Mouse (Mus musculus): ENCODE results near the gene Tmcc1. TPM values are rescaled to one million over a fixed set of nuclear protein-coding genes. Genes with fewer than 3 reads are reported as not detected.
"Not testable (repeated sequence)": the region's sequence is repeated elsewhere in the genome, so short reads cannot be mapped to it uniquely, and the experiment has no call there.

Gene Tmcc1
- polyA plus RNA-seq, 1 experiment from 2014 or later: 21.0 TPM

- H3K4me2 ChIP-seq (ENCODE audit: low read depth, low read length, severe bottlenecking): no peak overlapping the region
- H3K27ac ChIP-seq (ENCODE audit: low read depth, low read length): no peak overlapping the region
- 72% methylated on average over 3 of the region's 3 CpGs for WGBS
- DNase-seq (ENCODE audit: low spot score) (no peak), ATAC-seq (replicated peaks; ENCODE audit: low FRiP score) (no peak)
- no peaks in the 10 kb centered on the region for H3K9me3 ChIP-seq (ENCODE audit: control insufficient read depth, low read length)
- no peak overlapping the region for H3K4me3 ChIP-seq (ENCODE audit: low read depth, low read length)
- H3K27me3 ChIP-seq (ENCODE audit: control insufficient read depth, insufficient read depth, low read length): no peaks in the 10 kb centered on the region
- no peak overlapping the region for H3K9ac ChIP-seq (ENCODE audit: low read length)
- no peaks in the 10 kb centered on the region for H3K36me3 ChIP-seq (ENCODE audit: control insufficient read depth, insufficient read depth, low read length)
- no peaks in the 10 kb centered on the region for H3K4me1 ChIP-seq (replicated peaks; ENCODE audit: control insufficient read depth, insufficient read depth, low read length)
Measured at GRCm38 (mm10) chr6:116077608-116078007, 115.7 kb downstream of the Tmcc1 start.

GRCm38 (mm10) chr6:116074892-116075291 is 118.4 kb downstream of the Tmcc1 start:
- Histone ChIP-seq H3K4me2 (ENCODE audit: low read depth, low read length, severe bottlenecking) (no peak overlapping the region), H3K4me1 (replicated peaks; ENCODE audit: control insufficient read depth, insufficient read depth, low read length) (no peaks in the 10 kb centered on the region), H3K9me3 (ENCODE audit: control insufficient read depth, low read length) (no peaks in the 10 kb centered on the region), H3K36me3 (ENCODE audit: control insufficient read depth, insufficient read depth, low read length) (no peaks in the 10 kb centered on the region), H3K27me3 (ENCODE audit: control insufficient read depth, insufficient read depth, low read length) (no peaks in the 10 kb centered on the region), H3K27ac (ENCODE audit: low read depth, low read length) (no peak overlapping the region), H3K4me3 (ENCODE audit: low read depth, low read length) (no peak overlapping the region), H3K9ac (ENCODE audit: low read length) (no peak overlapping the region)
- ATAC-seq (replicated peaks; ENCODE audit: low FRiP score): no peak
- DNase-seq (ENCODE audit: low spot score): no peak

- Histone ChIP-seq H3K4me3 (ENCODE audit: low read depth, low read length) (no peak overlapping the region), H3K27ac (ENCODE audit: low read depth, low read length) (no peak overlapping the region), H3K9me3 (ENCODE audit: control insufficient read depth, low read length) (no peaks in the 10 kb centered on the region), H3K36me3 (ENCODE audit: control insufficient read depth, insufficient read depth, low read length) (no peaks in the 10 kb centered on the region), H3K9ac (ENCODE audit: low read length) (no peak overlapping the region), H3K4me1 (replicated peaks; ENCODE audit: control insufficient read depth, insufficient read depth, low read length) (no peaks in the 10 kb centered on the region), H3K27me3 (ENCODE audit: control insufficient read depth, insufficient read depth, low read length) (no peaks in the 10 kb centered on the region), H3K4me2 (ENCODE audit: low read depth, low read length, severe bottlenecking) (no peak overlapping the region)
- 89% methylated on average over 4 of the region's 4 CpGs for WGBS
- DNase-seq (ENCODE audit: low spot score) (no peak), ATAC-seq (replicated peaks; ENCODE audit: low FRiP score) (no peak)
Measured at GRCm38 (mm10) chr6:116073610-116074009, 119.7 kb downstream of the Tmcc1 start.

GRCm38 (mm10) chr6:116072746-116073261 is 120.5 kb downstream of the Tmcc1 start:
- Histone ChIP-seq H3K4me2 (ENCODE audit: low read depth, low read length, severe bottlenecking) (no peak overlapping the region), H3K9ac (ENCODE audit: low read length) (no peak overlapping the region), H3K27ac (ENCODE audit: low read depth, low read length) (no peak overlapping the region), H3K4me3 (ENCODE audit: low read depth, low read length) (no peak overlapping the region), H3K4me1 (replicated peaks; ENCODE audit: control insufficient read depth, insufficient read depth, low read length) (no peaks in the 10 kb centered on the region), H3K27me3 (ENCODE audit: control insufficient read depth, insufficient read depth, low read length) (no peaks in the 10 kb centered on the region), H3K36me3 (ENCODE audit: control insufficient read depth, insufficient read depth, low read length) (no peaks in the 10 kb centered on the region), H3K9me3 (ENCODE audit: control insufficient read depth, low read length) (no peaks in the 10 kb centered on the region)
- DNase-seq (ENCODE audit: low spot score) (no peak), ATAC-seq (replicated peaks; ENCODE audit: low FRiP score) (no peak)
- 91% methylated on average over 8 of the region's 8 CpGs for WGBS

DNA sequence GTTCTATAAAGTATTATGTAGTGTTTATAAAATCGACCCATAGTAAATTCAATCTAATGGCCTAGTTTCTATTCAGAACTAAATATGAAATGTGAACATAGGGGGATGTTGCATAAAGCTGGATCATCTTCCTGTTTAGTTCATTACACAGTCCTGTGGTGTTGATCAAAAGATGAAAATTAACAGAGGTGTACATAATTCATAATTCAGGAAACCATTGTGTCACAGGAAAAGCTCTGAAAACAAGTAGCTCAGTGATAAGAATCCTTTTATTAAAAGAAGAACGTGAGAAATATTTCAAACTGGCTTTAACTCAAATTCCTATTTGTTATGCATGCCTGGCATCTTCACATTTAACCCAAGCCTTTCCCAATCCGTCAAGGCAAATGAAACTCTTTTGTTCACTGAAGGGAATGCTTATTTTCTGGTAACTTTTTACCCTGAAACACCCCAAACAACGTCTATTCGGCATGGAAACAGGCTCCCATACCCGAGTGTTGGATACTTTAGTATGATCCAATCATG is 121.0 kb downstream of the Tmcc1 start:
- no peak for DNase-seq (ENCODE audit: low spot score)
- Histone ChIP-seq H3K9ac (ENCODE audit: low read length) (no peak overlapping the region), H3K4me1 (replicated peaks; ENCODE audit: control insufficient read depth, insufficient read depth, low read length) (no peaks in the 10 kb centered on the region), H3K4me2 (ENCODE audit: low read depth, low read length, severe bottlenecking) (no peak overlapping the region), H3K9me3 (ENCODE audit: control insufficient read depth, low read length) (no peaks in the 10 kb centered on the region), H3K27me3 (ENCODE audit: control insufficient read depth, insufficient read depth, low read length) (no peaks in the 10 kb centered on the region), H3K36me3 (ENCODE audit: control insufficient read depth, insufficient read depth, low read length) (no peaks in the 10 kb centered on the region), H3K4me3 (ENCODE audit: low read depth, low read length) (no peak overlapping the region), H3K27ac (ENCODE audit: low read depth, low read length) (no peak overlapping the region)
- 65% methylated on average over 6 of the region's 6 CpGs for WGBS
- ATAC-seq (replicated peaks; ENCODE audit: low FRiP score): no peak

DNA sequence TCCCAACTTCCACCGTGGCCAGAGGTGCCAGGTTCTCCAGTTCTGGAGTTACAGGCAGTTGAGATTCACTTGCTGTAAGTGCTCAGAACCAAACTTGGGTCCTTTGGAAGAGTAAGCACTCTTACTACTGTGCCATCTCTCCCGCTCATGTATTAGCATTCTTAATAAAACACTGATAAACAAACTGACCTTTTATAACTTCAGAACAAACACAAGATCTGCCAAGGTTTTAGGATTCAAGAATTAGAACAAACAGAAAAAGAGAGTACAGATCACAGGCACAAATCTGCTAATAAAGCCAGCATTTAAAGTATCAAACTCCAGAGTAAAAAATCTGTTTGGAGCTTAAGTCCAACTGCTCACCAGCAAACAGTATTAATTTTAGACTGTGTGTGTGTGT is 121.5 kb downstream of the Tmcc1 start:
- no peak for DNase-seq (ENCODE audit: low spot score)
- Histone ChIP-seq H3K4me3 (ENCODE audit: low read depth, low read length) (no peak overlapping the region), H3K36me3 (ENCODE audit: control insufficient read depth, insufficient read depth, low read length) (no peaks in the 10 kb centered on the region), H3K27me3 (ENCODE audit: control insufficient read depth, insufficient read depth, low read length) (no peaks in the 10 kb centered on the region), H3K4me2 (ENCODE audit: low read depth, low read length, severe bottlenecking) (no peak overlapping the region), H3K9ac (ENCODE audit: low read length) (no peak overlapping the region), H3K4me1 (replicated peaks; ENCODE audit: control insufficient read depth, insufficient read depth, low read length) (no peaks in the 10 kb centered on the region), H3K27ac (ENCODE audit: low read depth, low read length) (no peak overlapping the region), H3K9me3 (ENCODE audit: control insufficient read depth, low read length) (no peaks in the 10 kb centered on the region)
- 97% methylated on average over 2 of the region's 2 CpGs for WGBS
- no peak for ATAC-seq (replicated peaks; ENCODE audit: low FRiP score)

- no peaks in the 10 kb centered on the region for H3K36me3 ChIP-seq (ENCODE audit: control insufficient read depth, insufficient read depth, low read length)
- H3K4me2 ChIP-seq (ENCODE audit: low read depth, low read length, severe bottlenecking): no peak overlapping the region
- no peak for ATAC-seq (replicated peaks; ENCODE audit: low FRiP score)
- 90% methylated on average over 3 of the region's 3 CpGs for WGBS
- DNase-seq (ENCODE audit: low spot score): no peak
- H3K27me3 ChIP-seq (ENCODE audit: control insufficient read depth, insufficient read depth, low read length): no peaks in the 10 kb centered on the region
- no peaks in the 10 kb centered on the region for H3K9me3 ChIP-seq (ENCODE audit: control insufficient read depth, low read length)
- H3K4me3 ChIP-seq (ENCODE audit: low read depth, low read length): no peak overlapping the region
- no peak overlapping the region for H3K27ac ChIP-seq (ENCODE audit: low read depth, low read length)
- no peak overlapping the region for H3K9ac ChIP-seq (ENCODE audit: low read length)
- H3K4me1 ChIP-seq (replicated peaks; ENCODE audit: control insufficient read depth, insufficient read depth, low read length): no peaks in the 10 kb centered on the region
Measured at GRCm38 (mm10) chr6:116070558-116070957, 122.7 kb downstream of the Tmcc1 start.

- no peak for ATAC-seq (replicated peaks; ENCODE audit: low FRiP score)
- 35% methylated on average over 1 of the region's 1 CpGs for WGBS
- no peaks in the 10 kb centered on the region for H3K27me3 ChIP-seq (ENCODE audit: control insufficient read depth, insufficient read depth, low read length)
- no peaks in the 10 kb centered on the region for H3K9me3 ChIP-seq (ENCODE audit: control insufficient read depth, low read length)
- H3K4me1 ChIP-seq (replicated peaks; ENCODE audit: control insufficient read depth, insufficient read depth, low read length): no peaks in the 10 kb centered on the region
- H3K4me2 ChIP-seq (ENCODE audit: low read depth, low read length, severe bottlenecking): no peak overlapping the region
- no peak for DNase-seq (ENCODE audit: low spot score)
- no peak overlapping the region for H3K27ac ChIP-seq (ENCODE audit: low read depth, low read length)
- no peaks in the 10 kb centered on the region for H3K36me3 ChIP-seq (ENCODE audit: control insufficient read depth, insufficient read depth, low read length)
- H3K4me3 ChIP-seq (ENCODE audit: low read depth, low read length): no peak overlapping the region
- no peak overlapping the region for H3K9ac ChIP-seq (ENCODE audit: low read length)
Measured at GRCm38 (mm10) chr6:116063516-116063915, 129.8 kb downstream of the Tmcc1 start.

- H3K36me3 ChIP-seq (ENCODE audit: control insufficient read depth, insufficient read depth, low read length); H3K9me3 ChIP-seq (ENCODE audit: control insufficient read depth, low read length); H3K4me1 ChIP-seq (replicated peaks; ENCODE audit: control insufficient read depth, insufficient read depth, low read length); H3K4me3 ChIP-seq (ENCODE audit: low read depth, low read length); H3K4me2 ChIP-seq (ENCODE audit: low read depth, low read length, severe bottlenecking); DNase-seq (ENCODE audit: low spot score); ATAC-seq (replicated peaks; ENCODE audit: low FRiP score); H3K27ac ChIP-seq (ENCODE audit: low read depth, low read length); H3K27me3 ChIP-seq (ENCODE audit: control insufficient read depth, insufficient read depth, low read length); H3K9ac ChIP-seq (ENCODE audit: low read length): not testable (repeated sequence)
Measured at GRCm38 (mm10) chr6:116059542-116059941, 133.7 kb downstream of the Tmcc1 start.
